Mouse (Mus musculus) thymus, adult 2 months (tissue): ENCODE measurements around the gene Cldn12.

Experiments used
- CTCF ChIP-seq: fragments of 200-500 bp; IDR thresholded peaks from 2 replicates; pipeline ENCODE4 v1.5.1; 2012; ENCODE audit warnings: mild to moderate bottlenecking, control low read depth, low read length, moderate library complexity, borderline replicate concordance; ENCODE audit not compliant: control insufficient read depth, poor library complexity, insufficient read depth; ENCODE audit errors: extremely low read depth
- POLR2A ChIP-seq: fragments of 200-500 bp; IDR thresholded peaks from 2 replicates; pipeline ENCODE4 v1.6.1; 2012; ENCODE audit warnings: mild to moderate bottlenecking, low read length, control low read depth, moderate library complexity; ENCODE audit not compliant: control insufficient read depth, poor library complexity, insufficient read depth; ENCODE audit errors: extremely low read depth

- TF ChIP-seq CTCF (no peak), POLR2A (no peak)
Observed at GRCm38 (mm10) chr5:5503381-5503780, 11.4 kb downstream of the Cldn12 start.
